Mouse (Mus musculus) granulocyte monocyte progenitor cell, adult 5-6 weeks (primary cell): Measurements from ENCODE around the gene Mllt10. TPM values are rescaled to one million over a fixed set of nuclear protein-coding genes. Genes with fewer than 3 reads are reported as not detected.

Source experiments
- ATAC-seq: replicated peaks from 2 replicates; pipeline ENCODE4 v1.8.0; 2016; ENCODE audit warnings: mild to moderate bottlenecking, moderate TSS enrichment, inconsistent platforms; ENCODE audit not compliant: poor library complexity, severe bottlenecking
- total RNA-seq, 2 experiments: library from RNA; stranded (forward) in 1 of 2; stranded (reverse) in 1 of 2; fragments of 200-712, 200-1000 nt in 1 of 2; fragments of >200 nt in 1 of 2; fragmentation: Nextera tagmentation in 1 of 2; gene quantifications; 2 replicates each; pipeline ENCODE4 v1.2.3; 2014 to 2017

The Mllt10 gene
- total RNA-seq, 2 experiments from 2014 or later, result 65.0 to 76.1 TPM

DNA sequence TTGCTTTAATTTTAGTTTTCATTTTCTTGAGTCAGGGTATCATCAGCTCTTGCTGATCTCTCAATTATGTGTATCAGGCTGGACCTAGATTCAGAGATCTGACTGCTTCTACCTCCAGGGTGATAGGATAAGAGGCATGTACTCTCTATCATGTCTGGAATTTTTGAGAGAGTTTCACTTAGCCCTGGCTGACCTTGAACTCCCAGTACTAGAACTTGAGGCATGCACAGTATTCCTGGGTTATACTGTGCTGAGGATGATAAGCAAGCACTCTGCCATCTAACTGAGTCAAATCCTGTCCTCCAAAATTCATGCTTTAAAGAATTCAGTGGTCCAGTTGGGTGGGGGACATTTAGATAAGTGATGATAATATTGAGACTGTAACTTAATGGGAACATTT lies 11.4 kb downstream of the Mllt10 start:
- ATAC-seq, result no peak

DNA sequence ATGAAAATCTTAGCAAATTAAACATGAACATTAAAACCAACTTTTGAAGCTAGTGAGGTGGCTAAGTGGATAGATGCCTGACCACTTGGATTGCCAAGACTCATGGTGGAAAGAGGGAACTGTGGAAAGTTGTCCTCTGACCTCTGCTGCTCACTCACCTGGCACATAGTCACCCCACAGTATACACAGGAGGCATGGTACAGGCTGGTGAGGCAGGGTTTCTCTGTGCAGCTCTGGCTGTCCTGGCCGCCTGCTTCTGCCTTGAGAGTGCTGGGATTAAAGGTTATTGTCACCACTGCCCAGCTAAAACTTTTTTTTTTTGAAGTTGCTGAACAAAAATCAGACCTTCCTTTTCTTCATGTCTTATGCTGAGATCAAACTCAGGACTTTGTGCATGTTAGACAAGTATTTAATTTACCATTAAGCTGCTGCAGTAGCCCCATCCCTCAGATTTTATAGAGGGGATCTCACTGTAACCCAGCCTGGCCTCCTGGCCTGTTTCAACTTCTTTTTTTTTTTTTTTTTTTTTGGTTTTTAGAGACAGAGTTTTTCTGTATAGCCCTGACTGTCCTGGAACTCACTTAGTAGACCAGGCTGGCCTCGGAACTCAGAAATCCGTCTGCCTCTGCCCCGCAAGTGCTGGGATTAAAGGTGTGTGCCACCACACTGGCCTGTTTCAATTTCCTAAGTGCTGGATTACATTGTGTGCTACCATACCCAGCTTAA lies 13.2 kb downstream of the Mllt10 start:
- no peak for ATAC-seq

DNA sequence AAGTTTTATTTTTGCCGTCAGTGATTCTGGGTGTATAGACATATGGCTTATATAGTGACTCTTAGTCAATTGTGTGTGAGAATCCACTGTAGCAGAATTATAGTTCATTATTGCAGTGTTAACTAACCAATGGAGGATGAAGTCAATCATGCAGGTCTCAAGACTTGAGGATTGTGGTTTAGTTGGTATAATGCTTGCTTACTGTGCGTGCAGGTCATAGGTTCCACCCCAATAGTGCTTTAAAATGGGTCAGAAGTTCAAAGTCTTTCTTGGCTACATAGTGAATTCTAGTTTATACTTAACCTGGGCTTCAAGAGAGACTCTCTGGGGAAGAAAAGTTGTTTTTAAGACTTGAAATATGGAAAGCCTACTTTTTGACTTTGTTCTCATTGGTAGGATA lies 16.9 kb downstream of the Mllt10 start:
- no peak for ATAC-seq

- ATAC-seq, result no peak
These were observed 25.3 kb downstream of the Mllt10 start for GRCm38 (mm10) chr2:18080182-18080860.

- peak; percentile 68 for ATAC-seq
These were observed 32.7 kb downstream of the Mllt10 start for GRCm38 (mm10) chr2:18087695-18088094.

GRCm38 (mm10) chr2:18093858-18094257 lies 38.8 kb downstream of the Mllt10 start:
- no peak for ATAC-seq

DNA sequence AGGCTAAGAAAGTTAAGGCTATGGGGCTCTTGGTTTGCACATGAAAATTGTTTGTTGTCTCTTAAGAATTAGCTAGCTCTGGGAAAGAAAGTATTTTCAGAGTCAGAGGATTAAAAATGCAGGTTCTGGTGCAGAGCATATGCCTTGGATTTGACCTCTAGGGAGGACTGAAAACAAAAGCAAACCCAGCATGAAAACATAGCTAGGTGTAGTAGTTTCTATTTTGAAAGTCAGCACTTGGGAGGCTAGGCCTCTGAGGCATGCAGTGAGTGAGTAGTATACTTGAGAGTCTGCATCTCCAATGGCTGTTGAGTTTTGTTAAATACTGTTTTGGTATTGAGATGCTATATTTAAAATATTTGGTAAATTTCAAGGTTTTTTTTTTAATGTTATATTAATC lies 39.3 kb downstream of the Mllt10 start:
- ATAC-seq, result no peak

- peak; percentile 40; the same call in 1 of the 2 replicates for ATAC-seq
These were observed 40.8 kb downstream of the Mllt10 start for GRCm38 (mm10) chr2:18095804-18096203.

DNA sequence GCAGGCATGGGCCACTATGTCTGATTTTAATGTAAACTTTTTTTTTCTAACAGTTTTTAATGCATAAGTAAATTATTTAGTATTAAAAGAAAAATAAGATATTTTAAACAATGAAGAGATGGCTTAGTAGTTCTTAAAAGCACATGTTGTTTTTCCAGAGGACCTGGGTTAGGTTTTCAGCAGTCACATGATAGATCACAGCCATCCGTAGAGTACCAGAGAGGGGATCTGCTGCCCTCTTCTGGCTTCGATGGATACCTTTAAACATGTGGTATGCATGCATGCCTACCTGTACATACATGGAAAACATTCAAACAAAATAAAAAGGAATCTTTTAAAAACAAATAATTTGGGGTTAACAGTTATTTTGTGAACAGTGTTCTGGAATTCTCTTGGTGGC lies 45.9 kb downstream of the Mllt10 start:
- ATAC-seq, result no peak

DNA sequence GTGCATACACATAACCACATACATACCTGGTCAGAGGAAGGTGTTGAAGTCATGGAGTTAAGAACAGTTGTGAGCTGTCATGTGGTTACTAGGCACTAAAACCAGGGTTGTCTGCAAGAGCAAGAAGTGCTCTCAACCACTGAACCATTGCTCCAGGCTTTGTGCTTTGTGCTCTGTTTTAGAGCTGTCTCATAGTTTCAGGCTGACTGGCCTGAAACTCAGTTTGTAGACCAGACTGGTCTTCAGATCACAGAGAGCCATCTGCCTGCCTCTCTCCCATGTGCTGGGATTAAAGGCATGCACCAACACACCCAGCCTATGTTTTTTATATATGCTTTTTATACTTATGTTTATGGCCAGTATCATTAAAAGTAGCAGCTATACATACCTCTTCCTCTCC lies 52.5 kb downstream of the Mllt10 start:
- no peak for ATAC-seq

DNA sequence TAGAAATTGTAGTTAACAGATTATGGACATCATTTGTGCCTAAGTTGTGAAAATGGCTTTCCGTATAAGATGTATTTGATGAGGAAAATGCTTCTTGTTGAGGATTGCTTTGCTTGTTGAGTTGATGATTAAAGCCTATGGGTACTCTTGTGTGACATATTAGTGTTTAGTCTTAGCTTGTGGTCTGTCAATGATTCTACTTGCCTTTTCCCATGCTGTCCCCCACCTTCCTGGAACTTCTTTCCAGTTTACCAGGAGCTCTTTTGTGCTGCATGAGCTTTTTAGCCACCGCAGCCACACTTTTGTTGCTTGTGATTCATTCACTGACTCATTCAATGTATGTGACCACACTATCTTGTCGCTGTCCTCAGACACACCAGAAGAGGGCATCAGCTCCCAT lies 53.2 kb downstream of the Mllt10 start:
- no peak for ATAC-seq

- no peak for ATAC-seq
These were observed 56.4 kb downstream of the Mllt10 start for GRCm38 (mm10) chr2:18111411-18111810.

DNA sequence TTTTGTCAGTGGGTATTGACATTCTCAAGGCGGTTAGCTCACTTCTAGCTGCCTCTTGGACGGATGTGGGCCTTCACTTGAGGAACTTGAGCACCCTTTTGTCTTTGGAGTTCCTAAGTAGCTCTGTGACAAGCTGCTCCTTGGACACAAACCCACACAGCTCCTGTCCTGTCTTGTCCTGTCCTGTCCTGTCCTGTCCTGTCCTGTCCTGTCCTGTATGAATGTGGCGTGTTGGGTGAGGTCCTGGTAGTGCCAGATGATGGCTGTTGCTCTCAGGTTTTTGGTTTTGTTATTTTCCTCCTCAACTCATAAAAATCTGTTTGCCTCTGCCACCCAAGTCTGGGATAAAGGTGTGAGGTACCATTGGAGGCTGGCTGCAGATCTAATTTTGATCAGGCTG lies 61.4 kb downstream of the Mllt10 start:
- no peak for ATAC-seq

DNA sequence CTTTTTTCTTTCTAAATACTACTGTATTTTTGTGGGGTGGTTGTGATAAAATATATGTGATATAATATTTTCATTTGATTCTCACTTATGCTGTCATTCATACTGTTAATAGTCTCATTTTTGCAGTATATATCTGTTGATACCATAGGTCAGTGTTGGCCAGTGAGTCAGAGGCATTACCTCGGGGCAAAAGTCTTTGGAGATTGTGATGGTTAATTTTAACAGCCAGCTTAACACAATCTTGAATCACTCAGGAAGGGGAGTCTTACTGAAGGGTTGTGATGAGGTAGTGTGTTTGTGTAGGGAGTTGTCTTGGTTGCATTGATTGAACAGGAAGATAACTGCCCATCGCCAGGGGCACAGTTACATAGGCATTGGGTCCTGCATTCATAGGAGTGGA lies 83.1 kb downstream of the Mllt10 start:
- no peak for ATAC-seq

GRCm38 (mm10) chr2:18139646-18140045 lies 84.6 kb downstream of the Mllt10 start:
- ATAC-seq, result no peak

DNA sequence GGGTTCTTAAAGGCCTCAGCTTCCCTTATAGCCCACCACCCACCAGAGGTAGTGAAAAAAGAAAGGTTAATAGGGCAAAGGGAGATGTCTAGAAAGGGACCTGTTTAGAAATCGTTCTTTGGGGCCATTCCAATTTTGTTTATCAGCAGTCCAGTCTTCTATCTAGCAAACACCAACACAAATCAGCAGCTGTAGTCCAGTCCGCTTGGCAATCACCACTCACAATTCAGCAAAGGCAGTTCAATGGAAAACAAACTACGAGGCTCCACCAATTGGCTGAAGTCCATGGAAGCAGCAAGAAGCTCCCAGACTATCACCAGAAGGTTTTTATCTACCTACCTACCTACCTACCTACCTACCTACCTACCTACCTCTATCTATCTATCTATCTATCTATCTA lies 101.1 kb downstream of the Mllt10 start:
- no peak for ATAC-seq

DNA sequence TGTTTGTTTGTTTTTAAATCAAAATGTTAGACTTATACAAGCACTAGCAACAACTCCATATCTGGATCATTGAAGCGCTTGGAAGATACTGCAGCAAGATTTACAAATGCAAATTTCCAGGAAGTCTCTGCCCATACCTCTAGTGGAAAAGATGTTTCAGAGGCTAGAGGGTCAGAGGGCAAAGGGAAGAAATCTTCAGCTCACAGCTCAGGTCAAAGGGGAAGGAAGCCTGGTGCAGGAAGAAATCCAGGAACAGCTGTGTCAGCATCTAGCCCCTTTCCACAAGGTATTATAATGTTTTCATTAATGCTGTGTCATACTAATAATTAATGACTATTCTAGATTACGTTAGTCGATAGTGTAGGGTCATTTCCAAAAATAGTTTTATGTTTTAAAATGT lies 104.4 kb downstream of the Mllt10 start:
- ATAC-seq, result no peak

DNA sequence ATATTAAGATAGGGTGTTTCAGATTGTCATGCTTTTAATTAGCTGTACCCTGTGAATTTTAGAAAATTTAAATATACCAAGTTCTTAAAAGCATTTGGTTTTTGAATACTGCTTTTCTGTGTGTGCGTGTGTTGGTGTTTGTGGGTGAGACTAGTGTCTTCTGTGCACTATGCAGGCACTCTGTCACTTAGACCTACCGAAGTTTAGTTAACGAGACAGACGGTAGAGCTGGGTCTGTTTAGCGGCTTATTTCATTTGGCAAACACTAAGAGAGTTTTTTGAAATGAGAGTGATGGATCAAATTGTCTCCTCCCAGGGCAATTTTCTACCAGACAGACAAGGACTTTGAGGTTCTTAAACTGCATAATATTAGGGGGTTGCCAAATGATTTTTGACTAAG lies 106.0 kb downstream of the Mllt10 start:
- ATAC-seq, result no peak

- ATAC-seq, result no peak
These were observed 110.5 kb downstream of the Mllt10 start for GRCm38 (mm10) chr2:18165511-18165910.

DNA sequence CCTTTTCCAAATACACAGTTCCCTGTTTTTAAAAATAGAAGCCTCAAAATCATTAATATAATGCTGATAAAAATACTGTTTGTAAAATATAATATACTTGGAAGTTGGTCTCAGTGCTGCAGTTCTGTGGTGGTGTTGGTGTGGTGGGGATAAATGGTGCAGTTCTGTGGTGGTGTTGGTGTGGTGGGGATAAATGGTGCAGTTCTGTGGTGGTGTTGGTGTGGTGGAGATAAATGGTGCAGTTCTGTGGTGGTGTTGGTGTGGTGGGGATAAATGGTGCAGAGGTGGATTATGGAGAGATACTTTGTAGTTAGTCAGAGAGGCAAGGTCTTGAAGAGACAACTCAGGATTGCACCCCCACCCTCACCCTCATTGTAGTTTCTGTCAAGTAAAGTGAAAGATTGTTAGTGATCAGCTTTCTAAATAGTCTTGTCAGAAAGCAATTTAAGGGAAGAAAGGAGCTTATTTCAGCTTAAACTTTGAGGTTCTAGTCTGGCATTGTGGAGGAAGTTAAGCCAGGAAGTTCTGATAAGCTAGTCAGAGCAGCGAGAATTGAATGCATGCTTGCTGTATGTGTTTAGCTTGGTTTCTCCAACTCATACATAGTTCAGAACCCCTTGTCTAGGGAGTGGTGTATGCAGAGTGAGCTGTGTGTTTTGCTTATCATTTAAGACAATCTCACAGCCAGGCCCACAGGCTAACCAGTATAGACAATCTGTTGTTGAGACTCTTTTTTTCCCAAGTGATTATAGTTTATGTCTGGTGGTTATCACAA lies 114.3 kb downstream of the Mllt10 start:
- ATAC-seq, result peak; percentile 40

DNA sequence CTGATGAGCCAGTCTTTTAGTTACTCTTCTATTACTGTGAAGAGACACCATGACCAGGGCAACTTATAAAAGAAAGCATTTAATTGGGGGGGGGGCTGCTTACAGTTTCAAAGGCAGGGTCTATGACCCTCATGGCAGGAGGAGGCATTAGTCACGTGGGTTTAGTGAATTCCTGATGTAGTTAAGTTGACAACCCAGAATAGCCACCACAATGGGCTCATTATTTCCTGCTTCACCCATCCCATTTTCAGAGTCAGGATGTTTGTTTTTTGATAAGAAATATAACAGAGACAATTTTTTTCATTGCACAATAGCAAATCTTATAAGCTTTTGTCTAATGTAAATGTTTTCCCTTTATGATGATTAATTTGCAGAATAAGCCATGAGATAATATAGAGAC lies 120.2 kb downstream of the Mllt10 start:
- ATAC-seq, result no peak
